Mouse (Mus musculus) intestine, postnatal 0 days (tissue): ENCODE data around the gene Unc93a. TPM values are rescaled to one million over a fixed set of nuclear protein-coding genes. Genes with fewer than 3 reads are reported as not detected.
"Not testable (repeated sequence)": the region's sequence is repeated elsewhere in the genome, so short reads cannot be mapped to it uniquely, and the experiment has no call there.

Source experiments
- ATAC-seq: fragments of 200-750 bp; cut with Nextera tagmentation; 2 replicates; pipeline ENCODE4 v1.8.0; 2017; ENCODE audit warnings: mild to moderate bottlenecking, moderate TSS enrichment, moderate library complexity
- H3K27ac ChIP-seq: fragments of 300-500 bp; sonication (generic); 2 replicates; pipeline ENCODE4 v1.5.1; 2014; ENCODE audit warnings: mild to moderate bottlenecking, low read depth, low read length, moderate library complexity
- H3K27me3 ChIP-seq: fragments of 300-500 bp; sonication (generic); replicated peaks from 2 replicates; pipeline ENCODE4 v1.6.1; 2014; ENCODE audit warnings: low read length, mixed read lengths; ENCODE audit not compliant: control insufficient read depth, insufficient read depth
- H3K36me3 ChIP-seq: fragments of 300-500 bp; sonication (generic); 2 replicates; pipeline ENCODE4 v1.6.1; 2014; ENCODE audit warnings: mild to moderate bottlenecking, moderate library complexity; ENCODE audit not compliant: control insufficient read depth, insufficient read depth
- H3K4me1 ChIP-seq: fragments of 300-500 bp; sonication (generic); replicated peaks from 2 replicates; pipeline ENCODE4 v1.6.1; 2014; ENCODE audit warnings: antibody characterized with exemption, low read length, mixed read lengths; ENCODE audit not compliant: control insufficient read depth, insufficient read depth
- H3K4me2 ChIP-seq: fragments of 300-500 bp; sonication (generic); replicated peaks from 2 replicates; pipeline ENCODE4 v1.6.1; 2014; ENCODE audit warnings: low read depth, mild to moderate bottlenecking, moderate library complexity
- H3K4me3 ChIP-seq: fragments of 300-500 bp; sonication (generic); 2 replicates; pipeline ENCODE4 v1.5.1; 2014; ENCODE audit warnings: low read depth, low read length
- H3K9ac ChIP-seq: fragments of 300-500 bp; sonication (generic); 2 replicates; pipeline ENCODE4 v1.6.1; 2014; ENCODE audit warnings: mild to moderate bottlenecking, low read depth, low read length
- H3K9me3 ChIP-seq: fragments of 300-500 bp; sonication (generic); 2 replicates; pipeline ENCODE4 v1.6.1; 2016; ENCODE audit warnings: mixed run types; ENCODE audit not compliant: control insufficient read depth
- CTCF ChIP-seq: sonication (generic); IDR thresholded peaks from 2 replicates; pipeline ENCODE4 v1.5.1; 2016; ENCODE audit warnings: low read depth, mild to moderate bottlenecking, control low read depth, antibody characterized with exemption, moderate library complexity
- WGBS: fragments of 180-500 bp; shearing (Covaris S2); extraction: QIAGEN DNeasy Blood & Tissue Kit; methylation state at CpG from one replicate; pipeline ENCODE4 v1.1.7; 2014; 5-methylcytosine and 5-hydroxymethylcytosine counted together
- polyA plus RNA-seq: library from polyadenylated mRNA; unstranded; fragments of >200 nt; fragmentation: Nextera tagmentation; extraction: Ambion mirVana; gene quantifications from 2 replicates; pipeline ENCODE4 v1.2.1, GENCODE M21; 2015

Gene Unc93a
- polyA plus RNA-seq, 1 experiment from 2014 or later = 0.20 TPM

DNA sequence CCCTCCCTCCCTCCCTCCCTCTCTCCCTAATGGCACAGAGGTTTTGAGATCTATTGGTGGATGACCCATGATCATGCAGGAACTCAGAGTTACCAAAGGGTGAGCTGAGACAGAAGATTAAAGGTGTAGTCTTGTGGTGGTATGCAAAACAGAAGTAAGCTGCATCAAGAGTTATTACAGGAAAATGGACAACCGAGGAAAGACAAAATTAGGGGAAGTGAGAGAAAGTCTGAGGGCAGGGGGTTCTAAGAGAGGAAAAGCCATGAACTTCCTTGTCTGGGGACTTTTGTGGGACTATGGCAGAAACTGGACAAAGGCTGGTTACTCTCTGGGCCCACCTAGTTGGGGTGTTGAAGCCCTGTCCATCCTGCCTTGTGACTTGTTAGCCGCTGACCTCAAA, 11.1 kb upstream of the Unc93a start:
- H3K27me3 ChIP-seq, H3K4me1 ChIP-seq, H3K4me3 ChIP-seq, H3K4me2 ChIP-seq, H3K9me3 ChIP-seq, H3K9ac ChIP-seq, H3K27ac ChIP-seq, ATAC-seq, H3K36me3 ChIP-seq: not testable (repeated sequence)
- WGBS = no CpG with 5 or more reads among the region's 2 CpGs

DNA sequence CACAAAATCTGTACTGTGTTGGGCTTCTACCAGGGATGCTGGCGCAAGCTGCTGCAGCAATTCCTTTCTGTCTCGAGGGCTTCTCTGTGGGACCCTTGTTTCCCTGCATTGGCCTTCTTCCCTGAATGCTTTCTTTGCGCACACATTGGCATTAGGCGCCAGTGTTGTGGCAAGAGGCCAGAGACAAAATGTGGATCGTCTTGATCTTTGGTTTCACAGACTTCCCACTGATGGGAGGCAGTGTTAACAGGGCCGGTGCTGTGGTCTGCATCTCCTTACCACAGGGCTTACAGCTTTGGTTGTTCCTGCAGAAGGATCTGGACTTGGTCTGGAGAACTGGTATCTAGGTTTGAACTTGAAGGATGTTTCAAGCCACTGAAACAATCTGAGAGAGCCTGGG, 3.7 kb upstream of the Unc93a start:
- H3K4me1 ChIP-seq, H3K4me2 ChIP-seq, ATAC-seq, H3K9me3 ChIP-seq, H3K9ac ChIP-seq, H3K36me3 ChIP-seq, H3K27ac ChIP-seq, H3K4me3 ChIP-seq, H3K27me3 ChIP-seq: not testable (repeated sequence)
- WGBS = 63% methylated on average over 1 of the region's 6 CpGs

DNA sequence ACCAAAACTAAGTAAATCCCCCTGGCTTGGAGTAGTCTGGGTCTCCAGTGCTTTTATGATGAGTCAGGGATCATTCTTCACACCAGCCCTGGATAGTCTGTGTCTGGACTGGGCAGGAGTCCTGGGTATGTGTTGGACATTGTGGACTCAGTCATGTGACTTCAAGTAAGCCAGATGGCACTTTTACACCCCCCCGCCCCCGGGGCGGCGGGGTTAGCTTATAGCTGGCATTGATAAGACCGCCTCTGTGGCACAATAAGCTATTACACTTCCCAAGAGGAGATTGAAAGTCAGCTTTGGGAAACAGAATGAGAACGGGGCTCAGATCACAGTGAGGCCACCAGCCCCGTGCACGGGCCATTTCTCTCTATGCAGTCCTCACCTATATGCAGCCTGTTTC, 742 bp upstream of the Unc93a start:
- H3K4me3 ChIP-seq, H3K9me3 ChIP-seq, H3K27ac ChIP-seq, H3K27me3 ChIP-seq, ATAC-seq, H3K36me3 ChIP-seq, H3K9ac ChIP-seq, H3K4me2 ChIP-seq, H3K4me1 ChIP-seq: not testable (repeated sequence)
- WGBS = 70% methylated on average over 8 of the region's 8 CpGs

DNA sequence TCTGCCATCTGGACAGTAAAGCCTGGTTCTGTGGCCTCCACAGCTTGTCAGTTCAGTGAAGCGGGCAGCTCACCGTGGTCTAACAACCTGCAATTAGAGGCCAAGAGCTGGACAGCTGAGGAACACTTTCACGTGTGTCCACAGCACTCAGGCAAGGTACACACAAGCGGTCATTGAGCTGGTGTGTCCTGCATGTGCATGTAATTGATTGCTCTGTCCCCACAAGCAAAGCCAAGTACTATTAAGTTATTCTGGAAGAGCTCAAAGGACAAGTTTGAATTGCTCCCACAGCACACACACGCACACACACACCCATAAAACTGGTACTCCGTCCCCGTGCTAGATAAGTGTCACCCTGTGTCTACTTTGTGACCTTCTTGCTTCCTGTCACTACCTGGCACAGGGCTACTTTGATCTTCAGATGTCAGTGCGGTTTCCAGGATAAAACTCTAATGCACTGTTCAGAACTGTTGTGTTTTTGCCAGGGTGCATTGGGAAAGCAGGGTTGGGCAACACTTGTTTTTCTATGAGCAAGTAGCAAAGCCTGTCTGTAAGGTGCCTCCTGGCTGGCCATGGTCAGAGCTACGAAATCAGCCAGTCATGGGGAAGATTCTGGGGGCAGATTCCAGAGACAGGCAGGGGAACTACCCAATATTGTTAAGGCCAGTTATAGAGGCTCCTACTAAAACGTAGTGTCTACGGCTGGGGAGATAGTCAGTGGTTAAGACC, 1.7 kb downstream of the Unc93a start:
- H3K9me3 ChIP-seq, H3K4me3 ChIP-seq, H3K4me1 ChIP-seq, H3K36me3 ChIP-seq, H3K9ac ChIP-seq, H3K4me2 ChIP-seq, H3K27ac ChIP-seq, H3K27me3 ChIP-seq: not testable (repeated sequence)
- 48% methylated on average over 9 of the region's 11 CpGs for WGBS
- ATAC-seq = peak; percentile 81

DNA sequence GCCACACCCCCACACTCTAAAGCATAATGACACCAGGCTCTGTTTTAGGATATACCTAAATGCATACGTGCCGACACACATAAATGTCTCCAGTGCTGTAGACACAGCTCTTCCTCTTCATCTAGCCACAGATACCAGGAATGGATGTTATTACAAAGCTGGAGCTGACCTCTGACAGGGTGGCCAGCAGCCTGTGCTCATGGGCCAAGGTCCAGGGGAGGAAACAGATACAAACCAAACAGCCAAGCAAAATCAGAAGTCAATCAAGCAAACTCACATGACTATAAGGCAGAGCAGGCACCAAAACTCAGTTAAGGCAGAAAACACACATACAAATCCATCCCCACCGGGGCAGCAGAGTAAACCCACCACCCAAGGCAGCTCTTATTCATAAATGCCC, 2.3 kb downstream of the Unc93a start:
- not testable (repeated sequence) for H3K4me2 ChIP-seq, H3K36me3 ChIP-seq, H3K4me1 ChIP-seq, H3K4me3 ChIP-seq, H3K9ac ChIP-seq, H3K27me3 ChIP-seq, H3K27ac ChIP-seq, H3K9me3 ChIP-seq
- ATAC-seq = peak; percentile 70
- WGBS = no CpG with 5 or more reads among the region's 3 CpGs

DNA sequence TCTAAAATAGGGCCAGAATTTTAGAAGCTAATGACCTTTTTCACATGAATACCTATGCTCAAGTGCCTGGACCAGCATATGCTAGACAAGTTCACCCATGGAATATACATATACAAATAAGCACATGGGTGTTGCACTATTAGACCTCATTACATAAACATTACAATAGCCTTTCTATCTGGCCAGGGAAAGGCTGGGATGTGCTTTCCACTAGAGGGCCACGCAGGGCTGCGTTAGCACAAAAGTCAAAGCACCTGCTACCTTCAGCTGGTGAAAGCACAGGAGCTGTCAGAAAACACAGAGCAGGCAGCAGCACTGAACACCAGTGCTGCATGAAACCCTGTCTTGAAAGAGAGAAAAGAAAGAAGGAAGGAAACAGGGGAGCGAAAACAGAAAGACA, 7.4 kb downstream of the Unc93a start:
- peak; percentile 24; the same call in 1 of the 2 replicates for TF ChIP-seq CTCF
- not testable (repeated sequence) for ATAC-seq, H3K9me3 ChIP-seq, H3K27me3 ChIP-seq, H3K36me3 ChIP-seq, H3K4me1 ChIP-seq, H3K4me2 ChIP-seq, H3K4me3 ChIP-seq, H3K27ac ChIP-seq, H3K9ac ChIP-seq
- 38% methylated on average over 2 of the region's 3 CpGs for WGBS

DNA sequence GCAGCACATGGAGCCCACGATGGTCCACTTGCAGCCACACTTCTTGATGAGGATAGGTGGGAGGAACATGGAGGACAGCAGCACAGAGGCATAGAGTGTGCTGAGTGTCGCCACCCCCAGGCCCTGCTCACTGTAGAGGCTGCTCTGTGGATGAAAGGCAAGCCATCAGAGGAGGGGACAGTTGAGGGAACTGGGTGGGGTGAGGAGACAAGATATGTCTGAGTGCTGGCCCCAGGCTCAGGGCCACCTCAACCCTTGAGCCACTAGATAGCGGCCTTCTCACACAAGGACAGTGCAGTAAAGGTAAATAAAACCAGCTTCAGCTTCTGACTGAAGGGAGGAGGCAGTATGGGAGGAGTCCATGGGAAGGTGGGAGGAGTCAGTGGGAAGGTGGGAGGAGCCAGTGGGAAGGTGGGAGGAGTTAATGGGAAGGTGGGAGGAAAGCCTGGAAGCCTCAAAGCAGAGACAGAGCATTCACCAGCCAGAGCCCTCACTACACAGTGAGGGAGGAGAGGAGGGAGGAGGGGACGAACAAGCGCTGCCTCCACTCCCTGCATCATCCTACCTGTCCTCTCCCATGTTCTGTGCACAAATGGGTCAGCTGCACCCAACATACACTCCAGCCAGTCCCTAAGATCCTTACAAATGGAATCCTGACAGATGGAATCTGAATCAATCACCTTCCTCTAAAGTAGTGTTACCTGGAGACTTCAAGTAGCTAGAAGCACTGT, 8.1 kb downstream of the Unc93a start:
- not testable (repeated sequence) for H3K27ac ChIP-seq, H3K4me3 ChIP-seq, H3K4me1 ChIP-seq, H3K27me3 ChIP-seq, H3K9ac ChIP-seq, H3K4me2 ChIP-seq, H3K9me3 ChIP-seq, H3K36me3 ChIP-seq
- WGBS = 91% methylated on average over 2 of the region's 5 CpGs
- peak; percentile 34; the same call in 1 of the 2 replicates for ATAC-seq

DNA sequence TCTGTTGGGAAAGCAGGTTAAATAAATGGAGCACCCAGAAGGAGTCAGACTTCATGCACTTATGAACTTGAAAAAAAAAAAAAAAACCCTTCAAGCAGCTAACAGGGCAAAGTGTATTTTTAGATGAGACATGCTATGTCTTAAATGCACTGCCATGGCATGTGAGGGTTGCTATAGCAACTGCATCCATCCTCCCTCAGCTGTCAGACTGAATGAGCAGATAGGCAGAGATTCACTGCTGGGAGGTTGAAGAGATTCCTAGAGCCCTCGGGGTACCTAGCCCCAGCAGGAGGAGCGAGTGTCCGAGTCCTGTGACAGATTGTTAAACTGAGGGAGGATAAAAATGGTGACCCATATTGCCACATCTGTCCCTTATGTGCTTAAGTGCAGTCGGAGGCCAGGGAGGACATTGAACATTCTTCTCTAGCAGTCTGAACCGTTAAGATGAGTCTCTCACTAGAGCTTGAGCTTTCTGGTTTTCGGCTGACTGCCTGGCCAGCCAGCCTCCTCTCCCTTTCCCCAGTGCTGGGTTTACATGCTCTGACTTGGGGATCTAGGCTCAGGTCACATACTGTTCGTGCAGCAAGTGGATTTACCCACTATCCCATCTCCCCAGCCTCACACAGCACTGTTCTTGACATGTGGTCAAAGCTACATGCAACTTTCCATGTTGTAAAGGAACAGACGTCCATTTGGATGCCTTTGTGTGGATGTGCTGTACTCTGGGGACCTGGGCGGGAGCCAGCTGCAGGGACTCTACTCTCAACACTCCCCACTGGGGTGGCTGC, 18.9 kb downstream of the Unc93a start:
- H3K4me2 ChIP-seq, H3K27me3 ChIP-seq, ATAC-seq, H3K4me1 ChIP-seq, H3K9me3 ChIP-seq, H3K36me3 ChIP-seq, H3K9ac ChIP-seq, H3K4me3 ChIP-seq, H3K27ac ChIP-seq: not testable (repeated sequence)
- 59% methylated on average over 3 of the region's 9 CpGs for WGBS

DNA sequence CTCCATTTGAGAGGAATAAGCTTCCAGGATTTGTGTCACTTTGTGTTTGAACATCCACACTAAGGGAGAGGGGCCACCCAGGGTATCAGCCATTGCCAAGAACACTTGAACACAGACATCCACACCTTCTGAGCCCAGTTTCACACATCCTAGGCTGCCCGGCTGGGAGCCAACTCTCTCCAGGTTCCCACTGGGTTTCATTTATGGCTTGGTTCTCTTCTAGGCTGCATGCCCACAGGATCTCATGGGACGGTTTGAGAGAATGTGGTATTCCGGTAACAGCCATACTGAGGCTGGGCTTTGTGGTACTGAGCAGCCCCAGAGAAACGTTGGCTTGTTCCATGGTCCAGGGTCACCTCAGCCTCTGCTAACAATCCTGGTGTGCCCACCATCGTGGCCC, 25.0 kb downstream of the Unc93a start:
- H3K27me3 ChIP-seq, H3K4me1 ChIP-seq, H3K4me3 ChIP-seq, H3K9me3 ChIP-seq, ATAC-seq, H3K9ac ChIP-seq, H3K36me3 ChIP-seq, H3K27ac ChIP-seq, H3K4me2 ChIP-seq: not testable (repeated sequence)
- WGBS = 92% methylated on average over 5 of the region's 5 CpGs
